Mouse (Mus musculus) midbrain, embryonic 14.5 days (tissue): ENCODE measurements around the gene Casc3. TPM values are rescaled to one million over a fixed set of nuclear protein-coding genes. Genes with fewer than 3 reads are reported as not detected.
A peak's percentile ranks its signal among the peaks of the same experiment; 100 is the strongest.

Experiments used
- ATAC-seq: fragments of 200-750 bp; cut with Nextera tagmentation; 2 replicates; pipeline ENCODE4 v1.8.0; 2017; ENCODE audit warnings: moderate number of reproducible peaks, moderate library complexity; ENCODE audit not compliant: low FRiP score, low TSS enrichment
- DNase-seq: peaks from one replicate; pipeline ENCODE4 v3.0.0-alpha.2; 2015
- H3K27ac ChIP-seq: fragments of 300-500 bp; sonication (generic); replicated peaks from 2 replicates; pipeline ENCODE4 v1.5.1; 2014; ENCODE audit warnings: mild to moderate bottlenecking, low read depth, low read length, moderate library complexity
- H3K27me3 ChIP-seq: fragments of 300-500 bp; sonication (generic); 2 replicates; pipeline ENCODE4 v1.6.1; 2014; ENCODE audit warnings: low read length, control low read depth, mixed read lengths; ENCODE audit not compliant: control insufficient read depth, insufficient read depth
- H3K36me3 ChIP-seq: fragments of 300-500 bp; sonication (generic); 2 replicates; pipeline ENCODE4 v1.6.1; 2014; ENCODE audit warnings: low read length, control low read depth; ENCODE audit not compliant: control insufficient read depth, insufficient read depth
- H3K4me1 ChIP-seq: fragments of 300-500 bp; sonication (generic); 2 replicates; pipeline ENCODE4 v1.6.1; 2014; ENCODE audit warnings: mild to moderate bottlenecking, antibody characterized with exemption, low read length, control low read depth; ENCODE audit not compliant: control insufficient read depth, insufficient read depth
- H3K4me2 ChIP-seq: fragments of 300-500 bp; sonication (generic); 2 replicates; pipeline ENCODE4 v1.6.1; 2014; ENCODE audit warnings: mild to moderate bottlenecking, low read length, moderate library complexity
- H3K4me3 ChIP-seq: fragments of 300-500 bp; sonication (generic); replicated peaks from 2 replicates; pipeline ENCODE4 v1.5.1; 2014; ENCODE audit warnings: low read depth, low read length
- H3K9ac ChIP-seq: fragments of 300-500 bp; sonication (generic); replicated peaks from 2 replicates; pipeline ENCODE4 v1.6.1; 2014; ENCODE audit warnings: mild to moderate bottlenecking, low read length, moderate library complexity
- H3K9me3 ChIP-seq: fragments of 300-500 bp; sonication (generic); 2 replicates; pipeline ENCODE4 v1.6.1; 2016; ENCODE audit warnings: low read length, control low read depth, mixed read lengths; ENCODE audit not compliant: control insufficient read depth
- WGBS: fragments of 180-500 bp; shearing (Covaris S2); extraction: QIAGEN DNeasy Blood & Tissue Kit; methylation state at CpG from one replicate; pipeline ENCODE4 v1.1.7; 2014; 5-methylcytosine and 5-hydroxymethylcytosine counted together
- polyA plus RNA-seq: library from polyadenylated mRNA; unstranded; fragments of >200 nt; fragmentation: Nextera tagmentation; extraction: Ambion mirVana; gene quantifications from 2 replicates; pipeline ENCODE4 v1.2.1, GENCODE M21; 2014

Gene Casc3
- polyA plus RNA-seq, 1 experiment from 2014 or later = 57.3 TPM

DNA sequence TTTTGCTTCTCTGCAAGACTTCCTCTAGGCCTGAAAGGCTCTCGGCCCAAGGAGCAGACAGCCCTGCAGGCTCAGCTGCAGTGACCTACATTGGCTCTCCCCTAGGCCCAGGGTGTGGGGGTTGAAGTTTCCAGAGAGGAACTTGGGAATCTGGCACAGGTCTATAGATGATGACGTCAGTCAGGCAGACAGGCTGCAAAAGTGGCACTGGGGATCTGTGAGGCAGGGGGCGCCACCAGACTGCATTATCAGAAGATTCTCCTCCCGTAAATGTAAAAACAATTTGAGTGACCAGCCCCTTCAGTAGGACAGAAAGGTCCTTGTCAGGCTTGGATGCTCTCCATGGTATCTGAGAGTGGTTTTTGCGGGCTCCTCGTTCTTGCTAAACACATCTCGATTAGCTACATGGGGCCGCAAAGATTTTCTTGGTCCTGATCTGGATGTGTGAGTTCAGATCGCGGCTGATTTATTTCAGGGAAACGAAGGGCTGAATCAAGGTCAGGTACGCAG is 18.9 kb upstream of the Casc3 start:
- 0 out of 2 replicates have a peak overlapping the region, but pooled peaks have one; percentile 9 for H3K9ac ChIP-seq
- no peak for ATAC-seq
- H3K4me3 ChIP-seq = no peak overlapping the region
- H3K4me2 ChIP-seq = peak overlapping the region; percentile 40
- H3K27ac ChIP-seq = peak overlapping the region; percentile 60
- 9% methylated on average over 12 of the region's 12 CpGs for WGBS
- H3K36me3 ChIP-seq = no peaks in the 10 kb centered on the region
- peak; percentile 82 for DNase-seq
- peaks cover 47% of the 10 kb centered on the region for H3K4me1 ChIP-seq
- no peaks in the 10 kb centered on the region for H3K9me3 ChIP-seq
- H3K27me3 ChIP-seq = no peaks in the 10 kb centered on the region

GRCm38 (mm10) chr11:98786359-98787214 is 18.1 kb upstream of the Casc3 start:
- no peaks in the 10 kb centered on the region for H3K27me3 ChIP-seq
- WGBS = 2% methylated on average over 15 of the region's 15 CpGs
- H3K9me3 ChIP-seq = no peaks in the 10 kb centered on the region
- H3K9ac ChIP-seq = 0 out of 2 replicates have a peak overlapping the region, but pooled peaks have one; percentile 9
- no peaks in the 10 kb centered on the region for H3K36me3 ChIP-seq
- DNase-seq (peak; percentile 94), ATAC-seq (peak; percentile 53)
- H3K4me3 ChIP-seq = no peak overlapping the region
- peak overlapping the region; percentile 40 for H3K4me2 ChIP-seq
- H3K27ac ChIP-seq = peak overlapping the region; percentile 60
- H3K4me1 ChIP-seq = peaks cover 45% of the 10 kb centered on the region

- Histone ChIP-seq H3K4me1 (peaks cover 39% of the 10 kb centered on the region), H3K9me3 (no peaks in the 10 kb centered on the region), H3K27ac (peak overlapping the region; percentile 60; the same call in 1 of the 2 replicates), H3K4me3 (no peak overlapping the region), H3K36me3 (no peaks in the 10 kb centered on the region), H3K4me2 (no peak overlapping the region), H3K27me3 (no peaks in the 10 kb centered on the region), H3K9ac (no peak overlapping the region)
- no peak for ATAC-seq
- 32% methylated on average over 7 of the region's 7 CpGs for WGBS
- DNase-seq = no peak
These were observed 17.5 kb upstream of the Casc3 start for GRCm38 (mm10) chr11:98787229-98787628.

- Histone ChIP-seq H3K4me2 (no peak overlapping the region), H3K27me3 (no peaks in the 10 kb centered on the region), H3K9ac (no peak overlapping the region), H3K27ac (no peak overlapping the region), H3K4me1 (peaks cover 34% of the 10 kb centered on the region), H3K36me3 (no peaks in the 10 kb centered on the region), H3K4me3 (no peak overlapping the region), H3K9me3 (no peaks in the 10 kb centered on the region)
- DNase-seq = no peak
- no peak for ATAC-seq
- WGBS = 100% methylated on average over 1 of the region's 1 CpGs
These were observed 17.0 kb upstream of the Casc3 start for GRCm38 (mm10) chr11:98787691-98788090.

- ATAC-seq (no peak), DNase-seq (no peak)
- no peak overlapping the region; the same call in 1 of the 2 replicates for H3K27ac ChIP-seq
- H3K9me3 ChIP-seq = no peaks in the 10 kb centered on the region
- H3K36me3 ChIP-seq = no peaks in the 10 kb centered on the region
- H3K9ac ChIP-seq = no peak overlapping the region
- peak overlapping the region; percentile 83 for H3K4me2 ChIP-seq
- no peak overlapping the region for H3K4me3 ChIP-seq
- no peaks in the 10 kb centered on the region for H3K27me3 ChIP-seq
- peaks cover 33% of the 10 kb centered on the region for H3K4me1 ChIP-seq
- WGBS = 93% methylated on average over 5 of the region's 5 CpGs
These were observed 16.6 kb upstream of the Casc3 start for GRCm38 (mm10) chr11:98788139-98788538.

DNA sequence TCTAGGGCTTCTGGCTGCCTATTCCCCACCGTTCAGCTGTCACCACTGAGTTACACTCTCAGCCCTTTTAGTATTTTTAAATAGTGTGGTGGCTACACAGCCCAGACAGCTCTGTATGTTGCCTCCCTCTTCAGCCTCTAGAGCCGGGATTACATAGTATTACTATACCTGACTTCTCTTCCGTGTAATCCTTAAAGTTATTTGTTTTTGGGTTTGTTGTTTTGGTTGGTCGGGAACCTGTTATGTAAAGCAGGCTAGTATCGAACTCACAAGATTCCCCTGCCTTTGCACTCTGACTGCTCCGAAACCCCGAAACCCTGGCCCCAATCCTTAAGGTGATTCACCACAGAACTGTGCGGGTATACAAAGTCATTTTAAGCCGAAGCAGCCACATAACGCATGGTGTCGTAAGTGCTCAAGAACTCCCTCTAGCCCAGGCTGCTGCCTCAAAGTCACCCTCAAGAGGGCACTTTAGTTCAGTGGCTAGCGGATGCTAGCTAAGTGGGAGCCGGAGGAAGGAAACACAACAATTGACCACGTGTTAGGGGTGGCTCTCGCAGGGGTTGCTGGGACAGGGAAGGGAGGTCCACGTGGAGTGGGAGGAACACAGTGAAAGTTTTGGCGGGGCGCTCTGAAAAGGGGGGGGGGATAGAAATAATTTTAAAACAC is 16.0 kb upstream of the Casc3 start:
- Histone ChIP-seq H3K4me3 (peak overlapping the region; percentile 36), H3K4me2 (peak overlapping the region; percentile 83), H3K36me3 (no peaks in the 10 kb centered on the region), H3K9ac (no peak overlapping the region), H3K27ac (peak overlapping the region; percentile 43; the same call in 1 of the 2 replicates), H3K9me3 (no peaks in the 10 kb centered on the region), H3K27me3 (no peaks in the 10 kb centered on the region), H3K4me1 (peaks cover 33% of the 10 kb centered on the region)
- ATAC-seq = peak; percentile 83; the same call in 1 of the 2 replicates
- peak; percentile 93 for DNase-seq
- WGBS = 11% methylated on average over 18 of the region's 18 CpGs

DNA sequence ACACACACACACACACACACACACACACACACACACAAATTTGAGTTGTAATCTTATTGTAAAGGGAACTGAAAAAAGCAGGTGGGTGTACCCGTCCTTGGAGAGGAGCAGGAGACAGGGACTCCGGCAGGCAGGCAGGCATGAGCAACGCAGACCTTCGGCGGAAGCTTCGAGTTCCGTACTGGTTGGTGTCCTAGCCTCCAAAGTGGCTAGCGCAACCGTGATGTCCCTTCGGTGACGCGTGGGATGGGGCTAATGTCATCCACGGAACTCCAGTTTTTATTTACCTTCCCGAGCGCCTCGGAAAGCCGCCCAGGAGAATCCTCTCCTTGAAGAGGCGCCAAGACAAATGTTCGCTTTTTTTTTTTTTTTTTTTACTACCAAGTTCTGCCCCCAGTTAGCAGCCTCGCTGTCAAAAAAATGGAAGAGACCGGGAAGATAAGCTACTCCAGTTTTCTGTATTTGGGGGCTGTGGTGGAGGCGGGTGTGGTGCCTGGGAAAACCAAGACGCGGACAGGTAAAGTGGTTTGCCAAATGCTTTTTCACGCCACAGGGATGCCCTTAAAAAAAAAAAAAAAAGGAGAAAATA is 15.4 kb upstream of the Casc3 start:
- peak; percentile 10; the same call in 1 of the 2 replicates for ATAC-seq
- peaks cover 35% of the 10 kb centered on the region for H3K4me1 ChIP-seq
- no peak overlapping the region for H3K27ac ChIP-seq

GRCm38 (mm10) chr11:98789824-98790223 is 14.9 kb upstream of the Casc3 start:
- DNase-seq = no peak
- Histone ChIP-seq H3K36me3 (no peaks in the 10 kb centered on the region), H3K9ac (peak overlapping the region; percentile 48; the same call in 1 of the 2 replicates), H3K4me1 (peaks cover 35% of the 10 kb centered on the region), H3K4me2 (peak overlapping the region; percentile 83), H3K27me3 (no peaks in the 10 kb centered on the region), H3K9me3 (no peaks in the 10 kb centered on the region), H3K27ac (no peak overlapping the region), H3K4me3 (peak overlapping the region; percentile 36; the same call in 1 of the 2 replicates)
- WGBS = 34% methylated on average over 5 of the region's 5 CpGs
- no peak for ATAC-seq

More for the DNA sequence above, 15.4 kb upstream of the Casc3 start:
- H3K9me3 ChIP-seq = no peaks in the 10 kb centered on the region
- H3K36me3 ChIP-seq = no peaks in the 10 kb centered on the region
- 1% methylated on average over 25 of the region's 25 CpGs for WGBS
- peak overlapping the region; percentile 83 for H3K4me2 ChIP-seq
- H3K4me3 ChIP-seq = peak overlapping the region; percentile 36
- DNase-seq = peak; percentile 45
- peak overlapping the region; percentile 48 for H3K9ac ChIP-seq
- no peaks in the 10 kb centered on the region for H3K27me3 ChIP-seq
